In the genomic region with DNA sequence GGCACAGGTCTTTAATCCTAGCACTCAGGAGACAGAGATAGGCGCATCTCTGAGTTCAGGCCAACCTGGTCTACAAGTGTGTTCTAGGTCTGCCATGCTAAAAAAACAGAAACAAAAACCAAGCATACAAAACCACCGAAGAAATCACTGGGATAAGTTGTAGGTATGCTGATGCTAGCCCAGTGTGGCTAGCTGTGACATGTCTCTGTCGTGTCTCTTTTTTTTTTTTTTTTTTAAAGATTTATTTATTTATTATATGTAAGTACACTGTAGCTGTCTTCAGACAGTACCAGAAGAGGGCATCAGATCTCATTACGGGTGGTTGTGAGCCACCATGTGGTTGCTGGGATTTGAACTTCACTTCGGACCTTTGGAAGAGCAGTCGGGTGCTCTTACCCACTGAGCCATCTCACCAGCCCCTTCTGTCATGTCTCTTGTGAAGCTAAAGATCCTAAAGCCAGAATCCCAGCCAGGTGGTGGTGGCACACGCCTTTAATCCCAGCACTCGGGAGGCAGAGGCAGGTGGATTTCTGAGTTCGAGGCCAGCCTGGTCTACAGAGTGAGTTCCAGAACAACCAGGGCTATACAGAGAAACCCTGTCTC, we compare ENCODE assay signal across 11 mouse cellular contexts. TPM values are rescaled to one million over a fixed set of nuclear protein-coding genes. Genes with fewer than 3 reads are reported as not detected.
DNase-seq lines count a peak whose midpoint lies in the region; ATAC-seq and TF ChIP-seq lines count a peak whose summit lies in the region.
"Not testable (repeated sequence)": the region's sequence is repeated elsewhere in the genome, so short reads cannot be mapped to it uniquely, and the experiment has no call there.
"Had no signal": no experiment of that assay in that cellular context is flagged by ENCODE, and none has a peak within 500 bp of the region (broad histone marks: within the 10 kb centered on the region; RNA-seq: fewer than 3 reads in every experiment).

No protein-coding gene starts in this region.

- not testable (repeated sequence) for H3K4me2 ChIP-seq in heart, embryonic 13.5 days; liver, postnatal 0 days (ENCODE audit: low read depth, low read length); lung, postnatal 0 days (replicated peaks; ENCODE audit: low read depth, low read length)

- H3K27me3 ChIP-seq in heart, embryonic 13.5 days (replicated peaks), result peaks cover 33% of the 10 kb centered on the region
- H3K27me3 ChIP-seq in liver, postnatal 0 days (ENCODE audit: insufficient read depth, low read length); lung, postnatal 0 days (replicated peaks; ENCODE audit: insufficient read depth, low read length): not testable (repeated sequence)

- WGBS in heart, embryonic 13.5 days, result 61% methylated on average over 9 of the region's 9 CpGs
- 71% methylated on average over 9 of the region's 9 CpGs for WGBS in liver, postnatal 0 days (ENCODE audit: insufficient replicate concordance)
- 65% methylated on average over 9 of the region's 9 CpGs for WGBS in lung, postnatal 0 days

- not testable (repeated sequence) for H3K4me1 ChIP-seq in brown adipose tissue, adult 24 weeks (ENCODE audit: control insufficient read depth, insufficient read depth, insufficient read length, low read length)
- H3K4me1 ChIP-seq in heart, embryonic 13.5 days, result peaks cover 15% of the 10 kb centered on the region
- peaks cover 28% of the 10 kb centered on the region for H3K4me1 ChIP-seq in liver, postnatal 0 days (ENCODE audit: insufficient read depth)
- peaks cover 13% of the 10 kb centered on the region for H3K4me1 ChIP-seq in lung, postnatal 0 days (ENCODE audit: insufficient read depth, low read depth, low read length)

- peaks cover 34% of the 10 kb centered on the region for H3K36me3 ChIP-seq in heart, embryonic 13.5 days
- peaks cover 25% of the 10 kb centered on the region for H3K36me3 ChIP-seq in liver, postnatal 0 days (replicated peaks; ENCODE audit: insufficient read depth, low read length)
- 0 out of 2 replicates have a peak, but pooled peaks cover 13% of the 10 kb centered on the region for H3K36me3 ChIP-seq in lung, postnatal 0 days (ENCODE audit: insufficient read depth, low read length)

- not testable (repeated sequence) for H3K9me3 ChIP-seq in heart, embryonic 13.5 days; liver, postnatal 0 days (ENCODE audit: low read length); lung, postnatal 0 days (ENCODE audit: low read length)

- H3K9ac ChIP-seq in heart, embryonic 13.5 days; liver, postnatal 0 days (replicated peaks); lung, postnatal 0 days (replicated peaks; ENCODE audit: low read depth): not testable (repeated sequence)

- H3K4me3 ChIP-seq in brown adipose tissue, adult 24 weeks (ENCODE audit: insufficient read depth, low read depth, low read length); heart, embryonic 13.5 days; layer of hippocampus, adult 2 months; liver, postnatal 0 days (ENCODE audit: low read depth, low read length); lung, postnatal 0 days (ENCODE audit: low read depth, low read length): not testable (repeated sequence)

- peak; percentile 19; the same call in 1 of the 2 replicates for TF ChIP-seq CTCF in layer of hippocampus, adult 2 months (conservative IDR thresholded peaks at IDR 0.05)
- 0 out of 2 replicates have a peak, but pooled peaks have one; percentile 9 for TF ChIP-seq CTCF in liver, postnatal 0 days (IDR thresholded peaks at IDR 0.05; ENCODE audit: low read depth)
- TF ChIP-seq CTCF in lung, postnatal 0 days (IDR thresholded peaks at IDR 0.05), result peak; percentile 20; the same call in 1 of the 2 replicates

- DNase-seq in ES-CJ7 (ENCODE audit: low read depth, low spot score), result peak; percentile 58
- DNase-seq in layer of hippocampus, adult 2 months (ENCODE audit: low spot score in 2 of 2); liver, postnatal 0 days; lung, postnatal 0 days (ENCODE audit: low spot score): not testable (repeated sequence)

- not testable (repeated sequence) for ATAC-seq in heart, embryonic 13.5 days (ENCODE audit: extremely low read depth, insufficient number of reproducible peaks, low FRiP score, low TSS enrichment); liver, postnatal 0 days; lung, postnatal 0 days

- not testable (repeated sequence) for TF ChIP-seq EP300 in liver, postnatal 0 days (IDR thresholded peaks at IDR 0.05; ENCODE audit: low read depth); lung, postnatal 0 days (IDR thresholded peaks at IDR 0.05)

- 0 out of 2 replicates have a peak overlapping the region, but pooled peaks have one; percentile 8 for H3K27ac ChIP-seq in brown adipose tissue, adult 24 weeks (replicated peaks; ENCODE audit: low read depth, low read length)
- H3K27ac ChIP-seq in heart, embryonic 13.5 days (replicated peaks), result peak overlapping the region; percentile 74; the same call in 1 of the 2 replicates
- H3K27ac ChIP-seq in layer of hippocampus, adult 2 months; liver, postnatal 0 days (ENCODE audit: low read depth): not testable (repeated sequence)
- peak overlapping the region; percentile 71 for H3K27ac ChIP-seq in lung, postnatal 0 days (ENCODE audit: low read length)

RNA-seq across cellular contexts. Expression of gene Icam1, which starts 4.7 kb away (rescaled TPM):
- polyA plus RNA-seq in brown adipose tissue, adult 24 weeks (2012; ENCODE audit: insufficient read depth, insufficient read length, missing spikeins), result 2.3 and 3.1 TPM in 2 replicates
- 11.6 and 11.9 TPM in 2 replicates for polyA plus RNA-seq in heart, embryonic 13.5 days (2015; fragmentation: Nextera tagmentation; extraction: Ambion mirVana)
- 1 to 10 TPM; 2.6 to 2.8 TPM for total RNA-seq in layer of hippocampus, adult 2 months (2021)
- 12.7 and 13.6 TPM in 2 replicates for polyA plus RNA-seq in liver, postnatal 0 days (2015; fragmentation: Nextera tagmentation; extraction: Ambion mirVana)
- polyA plus RNA-seq in lung, postnatal 0 days (2015; fragmentation: Nextera tagmentation; extraction: Ambion mirVana), result 236 and 352 TPM in 2 replicates

RNA-seq across cellular contexts. Expression of gene Mrpl4, which starts 8.5 kb away (rescaled TPM):
- 140 and 185 TPM in 2 replicates for polyA plus RNA-seq in brown adipose tissue, adult 24 weeks (2012; ENCODE audit: insufficient read depth, insufficient read length, missing spikeins)
- 124 and 139 TPM in 2 replicates for polyA plus RNA-seq in heart, embryonic 13.5 days (2015; fragmentation: Nextera tagmentation; extraction: Ambion mirVana)
- total RNA-seq in layer of hippocampus, adult 2 months (2021), result 10 to 100 TPM; 63.8 to 64.6 TPM
- 54.6 and 55.0 TPM in 2 replicates for polyA plus RNA-seq in liver, postnatal 0 days (2015; fragmentation: Nextera tagmentation; extraction: Ambion mirVana)
- polyA plus RNA-seq in lung, postnatal 0 days (2015; fragmentation: Nextera tagmentation; extraction: Ambion mirVana), result 112 and 125 TPM in 2 replicates

RNA-seq across cellular contexts. Expression of gene Icam4, which starts 18.1 kb away (rescaled TPM):
- not detected in 2 replicates for polyA plus RNA-seq in brown adipose tissue, adult 24 weeks (2012; ENCODE audit: insufficient read depth, insufficient read length, missing spikeins)
- polyA plus RNA-seq in heart, embryonic 13.5 days (2015; fragmentation: Nextera tagmentation; extraction: Ambion mirVana), result 3.1 and 8.3 TPM in 2 replicates
- under 1 TPM; 0.83 to 0.84 TPM for total RNA-seq in layer of hippocampus, adult 2 months (2021)
- 57.7 and 58.5 TPM in 2 replicates for polyA plus RNA-seq in liver, postnatal 0 days (2015; fragmentation: Nextera tagmentation; extraction: Ambion mirVana)
- polyA plus RNA-seq in lung, postnatal 0 days (2015; fragmentation: Nextera tagmentation; extraction: Ambion mirVana), result 3.3 and 3.8 TPM in 2 replicates
- polyA plus RNA-seq: forebrain, embryonic 14.5 days had no signal

RNA-seq across cellular contexts. Expression of gene Icam5, which starts 20.8 kb away (rescaled TPM):
- polyA plus RNA-seq in brown adipose tissue, adult 24 weeks (2012; ENCODE audit: insufficient read depth, insufficient read length, missing spikeins), result not detected in 2 replicates
- polyA plus RNA-seq in heart, embryonic 13.5 days (2015; fragmentation: Nextera tagmentation; extraction: Ambion mirVana), result 0.04 and 0.05 TPM in 2 replicates
- total RNA-seq in layer of hippocampus, adult 2 months (2021), result 100 to 1,000 TPM; 363 to 382 TPM
- polyA plus RNA-seq in liver, postnatal 0 days (2015; fragmentation: Nextera tagmentation; extraction: Ambion mirVana), result 0.05 and 0.08 TPM in 2 replicates
- 0.18 and 0.27 TPM in 2 replicates for polyA plus RNA-seq in lung, postnatal 0 days (2015; fragmentation: Nextera tagmentation; extraction: Ambion mirVana)
- total RNA-seq: common myeloid progenitor, adult 5-6 weeks; gastrocnemius, postnatal 36 days; heart, postnatal 4 days had no signal
- polyA plus RNA-seq: embryonic facial prominence, embryonic 11.5 days had no signal

RNA-seq across cellular contexts. Expression of gene S1pr2, which starts 34.5 kb away (rescaled TPM):
- polyA plus RNA-seq in brown adipose tissue, adult 24 weeks (2012; ENCODE audit: insufficient read depth, insufficient read length, missing spikeins), result 1.3 and 2.6 TPM in 2 replicates
- polyA plus RNA-seq in heart, embryonic 13.5 days (2015; fragmentation: Nextera tagmentation; extraction: Ambion mirVana), result 19.4 and 21.9 TPM in 2 replicates
- 1 to 10 TPM; 1.1 to 1.6 TPM for total RNA-seq in layer of hippocampus, adult 2 months (2021)
- polyA plus RNA-seq in liver, postnatal 0 days (2015; fragmentation: Nextera tagmentation; extraction: Ambion mirVana), result 2.4 and 3.1 TPM in 2 replicates
- 60.8 and 62.3 TPM in 2 replicates for polyA plus RNA-seq in lung, postnatal 0 days (2015; fragmentation: Nextera tagmentation; extraction: Ambion mirVana)

Comparison
In these comparisons a context has a peak if more than half of its experiments do, and no peak if none do; other contexts are left out.
1. RNA of gene Icam1, which starts 4.7 kb away (polyA plus RNA-seq): 236 to 352 TPM in lung, postnatal 0 days; 12.7 to 13.6 TPM in liver, postnatal 0 days, 11.6 to 11.9 TPM in heart, embryonic 13.5 days and 2.3 to 3.1 TPM in brown adipose tissue, adult 24 weeks; every median in the first group is over 10 times any median in the second.
2. Peak in every context shown above with its lines, with median percentiles within 50 percentile points of each other: CTCF ChIP-seq.